25 mouse cellular contexts compared by ENCODE assay signal in the genomic region with DNA sequence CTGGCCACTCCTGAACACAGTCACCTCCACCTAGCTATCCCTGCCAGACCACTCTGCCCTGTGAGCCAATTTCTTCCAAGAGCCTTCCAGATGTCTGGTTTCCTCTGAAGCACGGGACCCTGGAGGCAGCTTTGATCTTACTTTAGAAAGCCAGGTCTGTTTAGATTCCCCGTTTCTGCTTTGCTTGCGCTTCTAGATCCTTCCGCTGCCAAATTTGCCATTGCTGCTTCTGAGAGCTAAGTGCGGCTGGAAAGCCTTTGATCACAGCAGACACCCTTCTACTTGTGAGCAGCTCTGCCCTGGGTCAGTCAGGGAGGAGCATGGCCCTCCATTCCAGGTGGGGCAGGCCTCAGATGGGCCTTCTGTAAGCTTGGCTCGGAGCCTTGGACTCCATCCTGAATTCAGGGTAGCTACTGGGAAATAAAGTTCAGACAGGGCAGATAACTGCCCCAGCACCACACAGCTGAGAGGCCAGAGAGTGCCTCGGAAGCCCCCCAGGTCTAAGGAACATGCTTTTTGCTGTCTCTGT. TPM values are rescaled to one million over a fixed set of nuclear protein-coding genes. Genes with fewer than 3 reads are reported as not detected.
DNase-seq lines count a peak whose midpoint lies in the region; ATAC-seq lines count a peak whose summit lies in the region.
"Had no signal": no experiment of that assay in that cellular context is flagged by ENCODE, and none has a peak within 500 bp of the region (broad histone marks: within the 10 kb centered on the region; RNA-seq: fewer than 3 reads in every experiment).

No protein-coding gene starts in this region.

- DNase-seq in embryonic facial prominence, embryonic 14.5 days (ENCODE audit: low spot score), result peak; percentile 46
- DNase-seq in embryonic facial prominence, embryonic 10.5 days (ENCODE audit: low spot score), result no peak
- DNase-seq in limb, embryonic 10.5 days (ENCODE audit: low spot score), result no peak
- DNase-seq in midbrain, embryonic 11.5 days (ENCODE audit: low spot score, missing footprints), result no peak
- DNase-seq: adrenal gland, adult 8-10 months; B cell, adult 2 months; cerebellum, adult 11-12 months; cerebellum, adult 9-10 months; cerebellum, postnatal 25 days; gastrocnemius, adult 2 months; gastrocnemius, postnatal 25 days; heart, postnatal 10 days; heart, postnatal 4 days had no signal

- H3K4me1 ChIP-seq in embryonic facial prominence, embryonic 14.5 days (ENCODE audit: control insufficient read depth, insufficient read depth, low read length), result no peaks in the 10 kb centered on the region
- H3K4me1 ChIP-seq in embryonic facial prominence, embryonic 10.5 days, result peaks cover 11% of the 10 kb centered on the region; the same call in 1 of the 2 replicates
- H3K4me1 ChIP-seq in limb, embryonic 13.5 days, result peaks cover 12% of the 10 kb centered on the region
- H3K4me1 ChIP-seq in limb, embryonic 10.5 days, result peaks cover 11% of the 10 kb centered on the region
- H3K4me1 ChIP-seq in midbrain, embryonic 16.5 days (ENCODE audit: control insufficient read depth, insufficient read depth, low read length), result no peaks in the 10 kb centered on the region
- H3K4me1 ChIP-seq in midbrain, embryonic 11.5 days (ENCODE audit: control insufficient read depth, insufficient read depth, low read length), result no peaks in the 10 kb centered on the region
- H3K4me1 ChIP-seq in limb, embryonic 15.5 days, result peaks cover 19% of the 10 kb centered on the region
- H3K4me1 ChIP-seq: hindbrain, embryonic 15.5 days had no signal

- H3K36me3 ChIP-seq in embryonic facial prominence, embryonic 14.5 days (ENCODE audit: control insufficient read depth, insufficient read depth, low read length), result no peaks in the 10 kb centered on the region
- H3K36me3 ChIP-seq in embryonic facial prominence, embryonic 10.5 days (replicated peaks), result 0 out of 2 replicates have a peak, but pooled peaks cover 5% of the 10 kb centered on the region
- H3K36me3 ChIP-seq in limb, embryonic 13.5 days, result 0 out of 2 replicates have a peak, but pooled peaks cover 5% of the 10 kb centered on the region
- no peaks in the 10 kb centered on the region for H3K36me3 ChIP-seq in limb, embryonic 10.5 days
- peaks cover 16% of the 10 kb centered on the region for H3K36me3 ChIP-seq in midbrain, embryonic 16.5 days (ENCODE audit: control insufficient read depth, insufficient read depth, low read length)
- H3K36me3 ChIP-seq in midbrain, embryonic 11.5 days (ENCODE audit: control insufficient read depth, insufficient read depth, low read length), result no peaks in the 10 kb centered on the region
- no peaks in the 10 kb centered on the region for H3K36me3 ChIP-seq in limb, embryonic 15.5 days
- H3K36me3 ChIP-seq: embryonic facial prominence, embryonic 15.5 days; G1E had no signal

- 37% methylated on average over 7 of the region's 7 CpGs for WGBS in embryonic facial prominence, embryonic 14.5 days
- 67% methylated on average over 7 of the region's 7 CpGs for WGBS in embryonic facial prominence, embryonic 10.5 days
- WGBS in limb, embryonic 13.5 days, result 31% methylated on average over 7 of the region's 7 CpGs
- 39% methylated on average over 7 of the region's 7 CpGs for WGBS in limb, embryonic 10.5 days
- WGBS in midbrain, embryonic 16.5 days, result 57% methylated on average over 7 of the region's 7 CpGs
- WGBS in midbrain, embryonic 11.5 days, result 84% methylated on average over 7 of the region's 7 CpGs
- 35% methylated on average over 7 of the region's 7 CpGs for WGBS in limb, embryonic 15.5 days

- no peaks in the 10 kb centered on the region for H3K27me3 ChIP-seq in embryonic facial prominence, embryonic 14.5 days (replicated peaks; ENCODE audit: control insufficient read depth, insufficient read depth, low read length)
- H3K27me3 ChIP-seq in embryonic facial prominence, embryonic 10.5 days (replicated peaks; ENCODE audit: low read depth, poor library complexity, severe bottlenecking), result no peaks in the 10 kb centered on the region
- H3K27me3 ChIP-seq in limb, embryonic 13.5 days, result no peaks in the 10 kb centered on the region
- no peaks in the 10 kb centered on the region for H3K27me3 ChIP-seq in limb, embryonic 10.5 days (ENCODE audit: low read depth, poor library complexity, severe bottlenecking)
- no peaks in the 10 kb centered on the region for H3K27me3 ChIP-seq in midbrain, embryonic 16.5 days (ENCODE audit: control insufficient read depth, insufficient read depth, low read depth, low read length)
- no peaks in the 10 kb centered on the region for H3K27me3 ChIP-seq in midbrain, embryonic 11.5 days (ENCODE audit: control insufficient read depth, insufficient read depth, low read length)
- no peaks in the 10 kb centered on the region for H3K27me3 ChIP-seq in limb, embryonic 15.5 days
- H3K27me3 ChIP-seq: embryonic facial prominence, embryonic 15.5 days; hindbrain, embryonic 15.5 days had no signal

- H3K4me2 ChIP-seq in embryonic facial prominence, embryonic 14.5 days (ENCODE audit: low read depth, low read length), result no peak overlapping the region
- no peak overlapping the region for H3K4me2 ChIP-seq in limb, embryonic 13.5 days (replicated peaks)
- H3K4me2 ChIP-seq in midbrain, embryonic 16.5 days (ENCODE audit: low read length), result no peak overlapping the region
- no peak overlapping the region for H3K4me2 ChIP-seq in midbrain, embryonic 11.5 days
- no peak overlapping the region for H3K4me2 ChIP-seq in limb, embryonic 15.5 days
- H3K4me2 ChIP-seq: embryonic facial prominence, embryonic 15.5 days; hindbrain, embryonic 15.5 days had no signal

- no peaks in the 10 kb centered on the region for H3K9me3 ChIP-seq in embryonic facial prominence, embryonic 14.5 days (ENCODE audit: control insufficient read depth, low read length)
- no peaks in the 10 kb centered on the region for H3K9me3 ChIP-seq in embryonic facial prominence, embryonic 10.5 days
- H3K9me3 ChIP-seq in limb, embryonic 13.5 days, result no peaks in the 10 kb centered on the region
- H3K9me3 ChIP-seq in limb, embryonic 10.5 days (replicated peaks), result no peaks in the 10 kb centered on the region
- no peaks in the 10 kb centered on the region for H3K9me3 ChIP-seq in midbrain, embryonic 16.5 days (replicated peaks; ENCODE audit: control insufficient read depth, low read length, poor library complexity, severe bottlenecking)
- no peaks in the 10 kb centered on the region for H3K9me3 ChIP-seq in midbrain, embryonic 11.5 days (ENCODE audit: control insufficient read depth, low read length)
- H3K9me3 ChIP-seq in limb, embryonic 15.5 days, result no peaks in the 10 kb centered on the region
- H3K9me3 ChIP-seq: embryonic facial prominence, embryonic 15.5 days; forebrain, embryonic 10.5 days; G1E; hindbrain, embryonic 15.5 days had no signal

- no peak; the same call in 1 of the 2 replicates for ATAC-seq in embryonic facial prominence, embryonic 14.5 days (ENCODE audit: low read depth)
- ATAC-seq in limb, embryonic 13.5 days (ENCODE audit: low FRiP score, low read depth), result no peak
- no peak for ATAC-seq in midbrain, embryonic 16.5 days
- ATAC-seq in midbrain, embryonic 11.5 days (ENCODE audit: low FRiP score), result no peak
- no peak for ATAC-seq in limb, embryonic 15.5 days (ENCODE audit: insufficient number of reproducible peaks, low FRiP score, low TSS enrichment, low read depth)
- ATAC-seq: CD4-positive, CD25-positive, alpha-beta regulatory T cell, adult 4 months; forebrain, embryonic 14.5 days had no signal

- H3K27ac ChIP-seq in embryonic facial prominence, embryonic 14.5 days (replicated peaks; ENCODE audit: low read depth, low read length), result no peak overlapping the region
- no peak overlapping the region for H3K27ac ChIP-seq in embryonic facial prominence, embryonic 10.5 days (replicated peaks)
- no peak overlapping the region for H3K27ac ChIP-seq in limb, embryonic 13.5 days
- H3K27ac ChIP-seq in limb, embryonic 10.5 days, result no peak overlapping the region
- peak overlapping the region; percentile 34; the same call in 1 of the 2 replicates for H3K27ac ChIP-seq in midbrain, embryonic 16.5 days (ENCODE audit: low read length)
- H3K27ac ChIP-seq in midbrain, embryonic 11.5 days (ENCODE audit: low read depth, low read length), result no peak overlapping the region
- H3K27ac ChIP-seq in limb, embryonic 15.5 days, result 0 out of 2 replicates have a peak overlapping the region, but pooled peaks have one; percentile 17
- H3K27ac ChIP-seq: embryonic facial prominence, embryonic 15.5 days; forebrain, embryonic 10.5 days; gastrocnemius, adult 2 months; hindbrain, embryonic 15.5 days had no signal

- no peak overlapping the region for H3K4me3 ChIP-seq in embryonic facial prominence, embryonic 14.5 days (ENCODE audit: low read depth, low read length)
- no peak overlapping the region for H3K4me3 ChIP-seq in embryonic facial prominence, embryonic 10.5 days
- H3K4me3 ChIP-seq in limb, embryonic 13.5 days, result no peak overlapping the region
- H3K4me3 ChIP-seq in limb, embryonic 10.5 days, result no peak overlapping the region
- no peak overlapping the region for H3K4me3 ChIP-seq in midbrain, embryonic 16.5 days (ENCODE audit: low read depth, low read length)
- H3K4me3 ChIP-seq in midbrain, embryonic 11.5 days (ENCODE audit: low read depth, low read length), result no peak overlapping the region
- H3K4me3 ChIP-seq in limb, embryonic 15.5 days, result no peak overlapping the region
- H3K4me3 ChIP-seq: embryonic facial prominence, embryonic 15.5 days; erythroblast, embryonic 14.5 days; forebrain, embryonic 10.5 days; gastrocnemius, adult 2 months; hindbrain, embryonic 15.5 days had no signal

- H3K9ac ChIP-seq in embryonic facial prominence, embryonic 14.5 days (ENCODE audit: low read depth, low read length), result no peak overlapping the region
- H3K9ac ChIP-seq in limb, embryonic 13.5 days, result 0 out of 2 replicates have a peak overlapping the region, but pooled peaks have one; percentile 4
- H3K9ac ChIP-seq in midbrain, embryonic 16.5 days (ENCODE audit: low read depth, low read length), result no peak overlapping the region
- no peak overlapping the region for H3K9ac ChIP-seq in midbrain, embryonic 11.5 days (ENCODE audit: low read length)
- no peak overlapping the region for H3K9ac ChIP-seq in limb, embryonic 15.5 days
- H3K9ac ChIP-seq: embryonic facial prominence, embryonic 15.5 days; hindbrain, embryonic 15.5 days had no signal

RNA-seq across cellular contexts. Expression of gene Gm5294, which starts 18.2 kb away (rescaled TPM):
- polyA plus RNA-seq in embryonic facial prominence, embryonic 14.5 days (2014; fragmentation: Nextera tagmentation; extraction: Ambion mirVana), result not detected in 2 replicates
- polyA plus RNA-seq in embryonic facial prominence, embryonic 10.5 days (2016; fragmentation: Nextera tagmentation; extraction: Ambion mirVana), result not detected in 2 replicates
- not detected in 2 replicates for polyA plus RNA-seq in limb, embryonic 13.5 days (2015; fragmentation: Nextera tagmentation; extraction: Ambion mirVana)
- not detected in 2 replicates for polyA plus RNA-seq in limb, embryonic 10.5 days (2016; fragmentation: Nextera tagmentation; extraction: Ambion mirVana)
- not detected in 2 replicates for polyA plus RNA-seq in midbrain, embryonic 16.5 days (2015; fragmentation: Nextera tagmentation; extraction: Ambion mirVana)
- polyA plus RNA-seq in midbrain, embryonic 11.5 days (2014; fragmentation: Nextera tagmentation; extraction: Ambion mirVana), result not detected in 2 replicates
- polyA plus RNA-seq in limb, embryonic 15.5 days (2015; fragmentation: Nextera tagmentation; extraction: Ambion mirVana), result not detected in 2 replicates
- polyA plus RNA-seq: CD4-positive, CD25-positive, alpha-beta regulatory T cell, adult 4 months; cortical plate, adult 2 months; embryonic facial prominence, embryonic 15.5 days; erythroblast, embryonic 14.5 days; forebrain, embryonic 10.5 days; forebrain, embryonic 14.5 days; G1E; heart, embryonic 14.5 days had no signal

RNA-seq across cellular contexts. Expression of gene Fam20c, which starts 47.3 kb away (rescaled TPM):
- polyA plus RNA-seq in embryonic facial prominence, embryonic 14.5 days (2014; fragmentation: Nextera tagmentation; extraction: Ambion mirVana), result 13.0 and 16.7 TPM in 2 replicates
- 4.4 and 4.6 TPM in 2 replicates for polyA plus RNA-seq in embryonic facial prominence, embryonic 10.5 days (2016; fragmentation: Nextera tagmentation; extraction: Ambion mirVana)
- 4.3 and 4.5 TPM in 2 replicates for polyA plus RNA-seq in limb, embryonic 13.5 days (2015; fragmentation: Nextera tagmentation; extraction: Ambion mirVana)
- polyA plus RNA-seq in limb, embryonic 10.5 days (2016; fragmentation: Nextera tagmentation; extraction: Ambion mirVana), result 1.1 and 1.3 TPM in 2 replicates
- 41.9 and 44.7 TPM in 2 replicates for polyA plus RNA-seq in midbrain, embryonic 16.5 days (2015; fragmentation: Nextera tagmentation; extraction: Ambion mirVana)
- 14.6 and 16.3 TPM in 2 replicates for polyA plus RNA-seq in midbrain, embryonic 11.5 days (2014; fragmentation: Nextera tagmentation; extraction: Ambion mirVana)
- polyA plus RNA-seq in limb, embryonic 15.5 days (2015; fragmentation: Nextera tagmentation; extraction: Ambion mirVana), result 6.4 and 7.8 TPM in 2 replicates
- polyA plus RNA-seq: CD4-positive, CD25-positive, alpha-beta regulatory T cell, adult 4 months; G1E had no signal

Comparison
In these comparisons a context has a peak if more than half of its experiments do, and no peak if none do; other contexts are left out.
1. H3K27ac ChIP-seq: peak in midbrain, embryonic 16.5 days (single experiment) and limb, embryonic 15.5 days (single experiment); none in embryonic facial prominence, embryonic 14.5 days (single experiment), embryonic facial prominence, embryonic 10.5 days (single experiment), limb, embryonic 13.5 days (single experiment), limb, embryonic 10.5 days (single experiment) and midbrain, embryonic 11.5 days (single experiment).